Mouse (Mus musculus): ENCODE data around the gene Nme8. TPM values are rescaled to one million over a fixed set of nuclear protein-coding genes. Genes with fewer than 3 reads are reported as not detected.
A peak's percentile ranks its signal among the peaks of the same experiment; 100 is the strongest.

Nme8 gene
- polyA plus RNA-seq, 1 experiment = not detected

- TF ChIP-seq CTCF (conservative IDR thresholded peaks at IDR 0.05; ENCODE audit: insufficient read depth, insufficient read length, low read depth, low read length) (no peak), POLR2A (IDR thresholded peaks at IDR 0.05; ENCODE audit: low read depth, low read length) (no peak)
- Histone ChIP-seq H3K27ac (ENCODE audit: insufficient read depth, low read depth, low read length) (no peak overlapping the region), H3K27me3 (replicated peaks; ENCODE audit: control insufficient read depth, insufficient read depth, low read length) (no peaks in the 10 kb centered on the region), H3K36me3 (ENCODE audit: control insufficient read depth, insufficient read depth, low read length) (no peaks in the 10 kb centered on the region), H3K4me3 (ENCODE audit: insufficient read depth, low read depth, low read length) (no peak overlapping the region), H3K4me1 (ENCODE audit: control insufficient read depth, insufficient read depth, low read length) (no peaks in the 10 kb centered on the region)
- WGBS = 63% methylated on average over 8 of the region's 8 CpGs
- DNase-seq = no peak
These were observed 14.5 kb downstream of the Nme8 start for GRCm38 (mm10) chr13:19682879-19683640.

- Histone ChIP-seq H3K27ac (ENCODE audit: insufficient read depth, low read depth, low read length) (no peak overlapping the region), H3K27me3 (replicated peaks; ENCODE audit: control insufficient read depth, insufficient read depth, low read length) (no peaks in the 10 kb centered on the region), H3K36me3 (ENCODE audit: control insufficient read depth, insufficient read depth, low read length) (no peaks in the 10 kb centered on the region), H3K4me1 (ENCODE audit: control insufficient read depth, insufficient read depth, low read length) (no peaks in the 10 kb centered on the region), H3K4me3 (ENCODE audit: insufficient read depth, low read depth, low read length) (no peak overlapping the region)
- TF ChIP-seq POLR2A (IDR thresholded peaks at IDR 0.05; ENCODE audit: low read depth, low read length) (no peak), CTCF (conservative IDR thresholded peaks at IDR 0.05; ENCODE audit: insufficient read depth, insufficient read length, low read depth, low read length) (no peak)
- DNase-seq = no peak
These were observed 23.0 kb downstream of the Nme8 start for GRCm38 (mm10) chr13:19674601-19675000.

- no peak overlapping the region for H3K4me3 ChIP-seq (ENCODE audit: insufficient read depth, low read depth, low read length)
- H3K36me3 ChIP-seq (ENCODE audit: control insufficient read depth, insufficient read depth, low read length) = no peaks in the 10 kb centered on the region
- DNase-seq = no peak
- no peak for TF ChIP-seq CTCF (conservative IDR thresholded peaks at IDR 0.05; ENCODE audit: insufficient read depth, insufficient read length, low read depth, low read length)
- TF ChIP-seq POLR2A (IDR thresholded peaks at IDR 0.05; ENCODE audit: low read depth, low read length) = no peak
- no peaks in the 10 kb centered on the region for H3K27me3 ChIP-seq (replicated peaks; ENCODE audit: control insufficient read depth, insufficient read depth, low read length)
- H3K4me1 ChIP-seq (ENCODE audit: control insufficient read depth, insufficient read depth, low read length) = no peaks in the 10 kb centered on the region
- H3K27ac ChIP-seq (ENCODE audit: insufficient read depth, low read depth, low read length) = no peak overlapping the region
- 82% methylated on average over 3 of the region's 3 CpGs for WGBS
These were observed 23.6 kb downstream of the Nme8 start for GRCm38 (mm10) chr13:19674025-19674424.

GRCm38 (mm10) chr13:19668355-19669140, 29.0 kb downstream of the Nme8 start:
- TF ChIP-seq CTCF (conservative IDR thresholded peaks at IDR 0.05; ENCODE audit: insufficient read depth, insufficient read length, low read depth, low read length) (no peak), POLR2A (IDR thresholded peaks at IDR 0.05; ENCODE audit: low read depth, low read length) (no peak)
- Histone ChIP-seq H3K27ac (ENCODE audit: insufficient read depth, low read depth, low read length) (no peak overlapping the region), H3K4me3 (ENCODE audit: insufficient read depth, low read depth, low read length) (no peak overlapping the region), H3K27me3 (replicated peaks; ENCODE audit: control insufficient read depth, insufficient read depth, low read length) (no peaks in the 10 kb centered on the region), H3K36me3 (ENCODE audit: control insufficient read depth, insufficient read depth, low read length) (no peaks in the 10 kb centered on the region), H3K4me1 (ENCODE audit: control insufficient read depth, insufficient read depth, low read length) (no peaks in the 10 kb centered on the region)
- no peak for DNase-seq
- WGBS = 76% methylated on average over 4 of the region's 4 CpGs

- H3K27ac ChIP-seq (ENCODE audit: insufficient read depth, low read depth, low read length) = no peak overlapping the region
- TF ChIP-seq POLR2A (IDR thresholded peaks at IDR 0.05; ENCODE audit: low read depth, low read length) (no peak), CTCF (conservative IDR thresholded peaks at IDR 0.05; ENCODE audit: insufficient read depth, insufficient read length, low read depth, low read length) (no peak)
- H3K36me3 ChIP-seq (ENCODE audit: control insufficient read depth, insufficient read depth, low read length) = no peaks in the 10 kb centered on the region
- no peak overlapping the region for H3K4me3 ChIP-seq (ENCODE audit: insufficient read depth, low read depth, low read length)
- no peak for DNase-seq
- H3K27me3 ChIP-seq (replicated peaks; ENCODE audit: control insufficient read depth, insufficient read depth, low read length) = no peaks in the 10 kb centered on the region
- 89% methylated on average over 2 of the region's 2 CpGs for WGBS
- H3K4me1 ChIP-seq (ENCODE audit: control insufficient read depth, insufficient read depth, low read length) = no peaks in the 10 kb centered on the region
These were observed 45.2 kb downstream of the Nme8 start for GRCm38 (mm10) chr13:19652405-19652804.

- H3K27ac ChIP-seq (ENCODE audit: insufficient read depth, low read depth, low read length) = no peak overlapping the region
- H3K4me1 ChIP-seq (ENCODE audit: control insufficient read depth, insufficient read depth, low read length) = no peaks in the 10 kb centered on the region
- DNase-seq = no peak
- no peaks in the 10 kb centered on the region for H3K27me3 ChIP-seq (replicated peaks; ENCODE audit: control insufficient read depth, insufficient read depth, low read length)
- H3K36me3 ChIP-seq (ENCODE audit: control insufficient read depth, insufficient read depth, low read length) = no peaks in the 10 kb centered on the region
- TF ChIP-seq CTCF (conservative IDR thresholded peaks at IDR 0.05; ENCODE audit: insufficient read depth, insufficient read length, low read depth, low read length) (no peak), POLR2A (IDR thresholded peaks at IDR 0.05; ENCODE audit: low read depth, low read length) (no peak)
- WGBS = 82% methylated on average over 2 of the region's 2 CpGs
- H3K4me3 ChIP-seq (ENCODE audit: insufficient read depth, low read depth, low read length) = no peak overlapping the region
These were observed 47.8 kb downstream of the Nme8 start for GRCm38 (mm10) chr13:19649824-19650223.

- TF ChIP-seq POLR2A (IDR thresholded peaks at IDR 0.05; ENCODE audit: low read depth, low read length) (no peak), CTCF (conservative IDR thresholded peaks at IDR 0.05; ENCODE audit: insufficient read depth, insufficient read length, low read depth, low read length) (no peak)
- H3K36me3 ChIP-seq (ENCODE audit: control insufficient read depth, insufficient read depth, low read length) = no peaks in the 10 kb centered on the region
- H3K27ac ChIP-seq (ENCODE audit: insufficient read depth, low read depth, low read length) = no peak overlapping the region
- no peaks in the 10 kb centered on the region for H3K27me3 ChIP-seq (replicated peaks; ENCODE audit: control insufficient read depth, insufficient read depth, low read length)
- H3K4me1 ChIP-seq (ENCODE audit: control insufficient read depth, insufficient read depth, low read length) = no peaks in the 10 kb centered on the region
- 77% methylated on average over 2 of the region's 2 CpGs for WGBS
- peak; percentile 10 for DNase-seq
- H3K4me3 ChIP-seq (ENCODE audit: insufficient read depth, low read depth, low read length) = no peak overlapping the region
These were observed 53.4 kb downstream of the Nme8 start for GRCm38 (mm10) chr13:19644225-19644624.

Measured in kidney, adult 2 months (tissue).